Mouse (Mus musculus) lung, adult 18-20 months (tissue): ENCODE measurements at regions not wholly inside any gene's neighbourhood (a gene's known extent, or its start where the extent isn't known, plus 50 kb on each side); places are given as distances from the start of the nearest gene placed in this dataset.

Source experiments
- DNase-seq, 2 experiments: peaks; one replicate each; pipeline ENCODE4 v3.0.0; 2022; ENCODE audit warnings: mixed read lengths in 2 of 2

DNA sequence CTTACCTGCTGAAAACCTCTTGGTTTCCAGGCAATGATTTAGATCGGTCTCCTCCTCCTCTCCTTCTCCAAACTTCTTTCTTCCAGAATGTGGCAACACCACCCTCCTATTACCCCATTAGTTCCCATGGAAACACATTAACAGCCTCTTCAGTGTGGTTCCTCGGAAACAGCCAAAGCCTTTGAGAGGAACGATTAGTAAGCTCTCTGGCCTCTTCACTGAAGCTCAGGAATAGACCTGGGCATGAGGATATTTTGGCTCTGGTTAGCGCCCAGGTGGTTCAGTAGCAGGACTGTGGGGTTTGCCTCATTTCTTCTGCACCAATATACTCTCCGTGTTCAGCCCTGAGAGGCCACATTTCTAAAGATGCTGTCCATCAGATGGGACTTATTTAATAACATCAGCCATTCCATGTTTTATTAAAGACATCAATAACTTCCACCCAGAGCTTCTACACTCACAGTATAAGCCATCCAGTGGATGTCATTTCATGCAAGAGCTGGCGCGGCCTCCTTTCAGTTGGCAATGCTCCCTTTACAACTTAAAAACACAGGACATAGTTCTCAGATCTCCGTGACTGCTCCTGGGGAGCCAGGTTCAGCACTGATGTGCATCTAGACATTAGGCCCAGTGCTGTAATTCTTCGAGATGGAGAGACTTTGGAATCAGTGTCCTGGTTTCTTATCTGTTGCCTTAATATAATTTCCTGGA, 52.9 kb upstream of the Tcl1b2 start:
- DNase-seq: peak in 1 of 2 experiments; percentile 39

DNA sequence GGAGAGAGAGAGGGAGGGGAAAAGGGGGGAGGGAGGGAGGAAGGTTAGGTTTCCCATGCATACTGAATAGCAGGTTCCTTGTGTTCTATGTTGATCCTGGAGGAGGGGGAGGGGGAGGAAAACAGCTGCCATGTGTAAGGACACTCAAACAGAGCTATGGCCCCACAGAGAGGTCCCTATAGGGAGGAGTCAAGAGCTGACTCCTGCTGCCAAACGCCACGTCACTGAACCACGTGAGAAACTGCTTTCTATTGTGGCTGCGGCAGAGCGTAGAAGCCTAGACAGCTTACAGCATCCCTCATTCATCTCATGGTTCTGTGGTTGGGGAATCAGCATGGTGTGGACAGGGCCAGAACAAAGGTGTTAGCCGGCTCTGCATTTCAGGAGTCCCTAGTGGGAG, 52.3 kb upstream of the Tcl1b2 start:
- peak in 1 of 2 experiments; percentile 7 for DNase-seq
